Mouse (Mus musculus): ENCODE measurements around the gene Nrtn.

DNA sequence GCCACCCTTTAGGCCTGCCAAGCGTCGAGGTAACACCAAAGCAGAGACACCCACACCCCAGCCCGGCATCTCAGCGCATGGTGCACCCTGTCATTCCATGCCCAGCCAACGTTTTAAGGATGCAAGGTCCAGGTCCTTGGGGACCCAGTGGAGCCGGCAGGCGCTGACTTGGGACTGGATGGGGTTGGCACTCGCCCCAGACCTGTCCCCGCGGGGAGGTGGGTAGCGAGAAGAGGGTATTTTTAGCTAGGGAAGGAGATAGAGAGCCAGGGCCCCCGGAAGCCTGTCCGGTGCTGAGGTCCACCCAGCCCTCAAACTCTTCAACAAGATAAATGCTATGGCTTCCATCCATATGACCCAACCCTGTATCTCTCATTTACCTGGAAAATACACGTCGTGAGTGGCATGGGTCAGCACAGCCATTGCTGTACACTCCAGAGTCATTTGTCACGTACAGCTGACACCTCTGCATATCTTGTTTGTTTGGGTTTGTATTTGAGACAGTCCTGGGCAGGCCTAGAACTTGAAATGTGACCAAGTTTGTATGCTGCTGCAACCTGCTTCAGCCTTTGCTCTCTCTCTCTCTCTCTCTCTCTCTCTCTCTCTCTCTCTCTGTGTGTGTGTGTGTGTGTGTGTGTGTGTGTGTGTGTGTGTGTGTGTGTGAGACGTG, 17.1 kb downstream of the Nrtn start:
- TF ChIP-seq CTCF (IDR thresholded peaks at IDR 0.05) (no peak), EP300 (IDR thresholded peaks at IDR 0.05) (no peak)

Measured in lung, postnatal 0 days (tissue).